Mouse (Mus musculus) kidney, adult 2 months (tissue): Measurements from ENCODE around the gene Gm14226.
"Not testable (repeated sequence)": the region's sequence is repeated elsewhere in the genome, so short reads cannot be mapped to it uniquely, and the experiment has no call there.

Experiments
- CTCF ChIP-seq: fragments of 200-500 bp; conservative IDR thresholded peaks from 2 replicates; pipeline ENCODE4 v1.5.1; 2011; ENCODE audit warnings: low read depth, mild to moderate bottlenecking, control low read depth, low read length, moderate library complexity, mixed read lengths; ENCODE audit not compliant: insufficient read depth, insufficient read length
- POLR2A ChIP-seq: fragments of 200-500 bp; IDR thresholded peaks from one replicate; pipeline ENCODE4 v1.6.1; 2011; ENCODE audit warnings: low read depth, low read length, control low read depth

GRCm38 (mm10) chr2:155018251-155018755 lies at the start of gene Gm14226:
- not testable (repeated sequence) for TF ChIP-seq CTCF, POLR2A
